Mouse (Mus musculus) lung, adult 2 months (tissue): ENCODE results near the gene Spty2d1.

ENCODE experiments used
- CTCF ChIP-seq: fragments of 200-500 bp; IDR thresholded peaks from 2 replicates; pipeline ENCODE4 v1.5.1; 2011; ENCODE audit warnings: mild to moderate bottlenecking, low read length, control low read depth; ENCODE audit not compliant: insufficient read depth
- POLR2A ChIP-seq: fragments of 200-500 bp; IDR thresholded peaks from 2 replicates; pipeline ENCODE4 v1.6.1; 2011; ENCODE audit warnings: low read depth, mild to moderate bottlenecking, control low read depth, low read length, borderline replicate concordance; ENCODE audit errors: extremely low read depth

- no peak for TF ChIP-seq POLR2A
- TF ChIP-seq CTCF: no peak
Measured at GRCm38 (mm10) chr7:46997008-46997407, 11.2 kb downstream of the Spty2d1 start.
